Mouse (Mus musculus) MEL-GATA-1-ER (cell line): ENCODE measurements around the gene Lgi2.

Experiments used
- DNase-seq: peaks from one replicate; pipeline ENCODE4 v3.0.0-alpha.2; 2012; ENCODE audit warnings: low read depth; ENCODE audit errors: extremely low read depth

The Lgi2 gene

GRCm38 (mm10) chr5:52565813-52566531 lies at the start of gene Lgi2:
Gene Lgi2, minus strand, starts transcription at chr5:52566462.
- no peak for DNase-seq

GRCm38 (mm10) chr5:52615421-52615820 lies 49.2 kb upstream of the Lgi2 start:
- no peak for DNase-seq

GRCm38 (mm10) chr5:52614686-52615085 lies 48.4 kb upstream of the Lgi2 start:
- no peak for DNase-seq

GRCm38 (mm10) chr5:52612776-52613175 lies 46.5 kb upstream of the Lgi2 start:
- no peak for DNase-seq

GRCm38 (mm10) chr5:52611315-52611895 lies 45.1 kb upstream of the Lgi2 start:
- no peak for DNase-seq

- DNase-seq: no peak
Measured at GRCm38 (mm10) chr5:52610306-52610705, 44.0 kb upstream of the Lgi2 start.

GRCm38 (mm10) chr5:52609672-52610071 lies 43.4 kb upstream of the Lgi2 start:
- no peak for DNase-seq

- no peak for DNase-seq
Measured at GRCm38 (mm10) chr5:52604582-52605041, 38.4 kb upstream of the Lgi2 start.

GRCm38 (mm10) chr5:52590612-52591011 lies 24.4 kb upstream of the Lgi2 start:
- no peak for DNase-seq

- no peak for DNase-seq
Measured at GRCm38 (mm10) chr5:52588650-52589049, 22.4 kb upstream of the Lgi2 start.

- DNase-seq: no peak
Measured at GRCm38 (mm10) chr5:52587291-52587733, 21.1 kb upstream of the Lgi2 start.

- DNase-seq: no peak
Measured at GRCm38 (mm10) chr5:52572572-52572971, 6.3 kb upstream of the Lgi2 start.

GRCm38 (mm10) chr5:52570746-52571145 lies 4.5 kb upstream of the Lgi2 start:
- no peak for DNase-seq

- DNase-seq: no peak
Measured at GRCm38 (mm10) chr5:52565214-52565812, 949 bp downstream of the Lgi2 start.

- DNase-seq: no peak
Measured at GRCm38 (mm10) chr5:52564351-52564750, 1.9 kb downstream of the Lgi2 start.

GRCm38 (mm10) chr5:52560240-52560639 lies 6.0 kb downstream of the Lgi2 start:
- DNase-seq: no peak

GRCm38 (mm10) chr5:52555526-52555925 lies 10.7 kb downstream of the Lgi2 start:
- DNase-seq: no peak

- DNase-seq: no peak
Measured at GRCm38 (mm10) chr5:52551318-52551632, 15.0 kb downstream of the Lgi2 start.

- DNase-seq: no peak
Measured at GRCm38 (mm10) chr5:52550613-52551317, 15.5 kb downstream of the Lgi2 start.

- DNase-seq: no peak
Measured at GRCm38 (mm10) chr5:52546950-52547349, 19.3 kb downstream of the Lgi2 start.

- DNase-seq: no peak
Measured at GRCm38 (mm10) chr5:52543770-52544169, 22.5 kb downstream of the Lgi2 start.

GRCm38 (mm10) chr5:52540186-52540585 lies 26.1 kb downstream of the Lgi2 start:
- DNase-seq: no peak
